Mouse (Mus musculus) left cerebral cortex, adult 9 months (tissue): ENCODE results near the gene Atxn7l2.

ENCODE experiments used
- DNase-seq, 2 experiments: peaks; one replicate each; pipeline ENCODE4 v3.0.0; 2022; ENCODE audit warnings: low spot score in 2 of 2

The Atxn7l2 gene

GRCm38 (mm10) chr3:108205601-108206000 is 5.1 kb downstream of the Atxn7l2 start:
- DNase-seq = no peak

GRCm38 (mm10) chr3:108204470-108204869 is 6.3 kb downstream of the Atxn7l2 start:
- DNase-seq = peak in 1 of 2 experiments; percentile 10

DNA sequence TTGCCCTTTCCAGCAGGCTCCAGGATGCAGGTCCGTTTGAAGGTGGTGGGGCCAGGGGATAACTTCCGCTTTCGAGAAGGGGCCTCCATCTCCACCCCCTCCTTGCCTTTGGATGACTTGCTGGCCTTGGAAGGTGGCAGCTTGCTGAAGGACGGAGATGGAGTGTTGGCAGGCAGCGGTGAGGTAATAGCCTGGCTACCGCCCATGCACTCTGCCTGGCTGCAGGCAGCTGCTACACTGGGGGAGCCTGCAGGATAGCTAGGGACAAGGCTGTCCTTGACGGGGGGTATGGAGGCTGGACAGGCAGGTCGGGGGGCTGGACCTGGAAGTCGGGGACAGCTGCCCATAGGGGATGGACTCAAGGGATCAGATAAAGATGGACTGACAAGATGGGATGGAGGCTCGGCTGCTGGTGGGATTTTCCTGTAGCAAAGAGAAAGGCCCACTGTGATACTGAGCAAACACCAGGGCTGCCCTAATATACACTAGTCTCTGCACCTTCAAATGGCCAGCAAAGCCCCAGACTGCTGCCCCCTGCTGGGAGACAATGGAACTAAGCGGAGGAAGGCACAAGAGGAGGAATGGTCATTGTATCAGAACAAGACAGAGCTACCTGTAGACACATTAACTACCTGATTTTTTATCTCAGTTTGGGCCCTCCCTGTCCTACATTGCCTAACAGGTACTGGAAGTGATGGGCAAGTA is 7.0 kb downstream of the Atxn7l2 start:
- peak in 1 of 2 experiments; percentile 90 for DNase-seq

DNA sequence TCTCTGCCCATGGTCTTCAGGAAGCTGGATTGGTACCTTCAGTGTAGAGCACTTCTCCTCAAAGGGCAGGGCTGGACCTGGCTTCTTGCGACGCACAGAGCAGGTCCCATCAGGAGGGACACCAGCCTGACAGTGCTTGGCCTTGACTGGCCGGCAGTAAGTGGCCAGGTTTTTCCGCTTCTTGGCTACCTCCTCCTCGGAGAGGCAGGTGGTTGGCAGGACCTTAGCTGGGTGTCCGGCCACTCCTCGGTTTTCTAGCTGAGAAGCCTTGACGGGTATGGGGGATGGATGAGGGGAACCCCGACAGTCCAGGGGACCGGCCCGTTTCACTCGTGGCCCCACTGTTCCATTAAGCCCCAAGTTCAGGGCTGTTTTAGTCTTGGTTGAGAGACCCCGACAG is 7.5 kb downstream of the Atxn7l2 start:
- DNase-seq = peak in 1 of 2 experiments; percentile 5

DNA sequence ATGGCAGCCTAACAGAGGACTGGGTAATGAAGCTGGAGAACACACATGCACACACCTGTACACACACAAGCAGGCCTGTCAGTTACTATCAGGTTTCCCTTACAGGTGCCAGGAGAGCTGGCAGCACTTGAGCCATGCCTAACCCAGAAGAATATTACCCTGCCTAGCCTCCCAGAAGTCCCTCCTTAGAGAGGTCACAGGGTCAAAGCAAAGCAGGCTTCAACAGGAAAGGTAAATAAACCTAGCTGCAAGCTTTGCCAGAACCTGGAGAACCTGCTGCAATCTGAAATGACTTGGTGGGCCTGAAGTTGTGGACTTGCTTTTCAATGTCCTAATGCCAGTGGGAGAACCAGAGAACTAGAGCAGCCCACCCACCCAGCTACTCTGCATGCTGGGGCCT is 8.2 kb downstream of the Atxn7l2 start:
- DNase-seq = no peak

- peak; percentile 80 to 91 for DNase-seq
These were observed 10.1 kb downstream of the Atxn7l2 start, which contains the start of gene Cyb561d1 for GRCm38 (mm10) chr3:108200329-108201323. Gene Cyb561d1 (minus strand): TSS chr3:108201212.

DNA sequence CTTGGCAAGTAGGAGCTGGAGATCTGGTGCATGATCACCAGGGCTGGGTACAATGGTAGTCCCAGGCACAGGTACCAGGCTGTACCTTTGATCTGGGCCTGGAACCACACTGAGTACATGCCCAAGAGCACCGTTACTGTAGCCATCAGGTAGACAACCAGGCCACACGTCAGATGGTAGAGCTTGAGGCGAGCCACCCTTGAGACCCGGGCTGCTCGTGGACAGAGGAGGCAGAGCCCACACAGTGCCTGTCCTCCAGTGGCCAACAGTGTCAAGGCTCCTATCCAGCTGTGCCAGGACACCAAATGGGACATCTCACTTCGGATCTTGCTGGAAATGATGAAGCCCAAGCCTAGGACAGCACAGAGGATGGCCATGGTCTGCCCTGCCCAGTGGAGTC is 11.5 kb downstream of the Atxn7l2 start:
- no peak for DNase-seq

DNA sequence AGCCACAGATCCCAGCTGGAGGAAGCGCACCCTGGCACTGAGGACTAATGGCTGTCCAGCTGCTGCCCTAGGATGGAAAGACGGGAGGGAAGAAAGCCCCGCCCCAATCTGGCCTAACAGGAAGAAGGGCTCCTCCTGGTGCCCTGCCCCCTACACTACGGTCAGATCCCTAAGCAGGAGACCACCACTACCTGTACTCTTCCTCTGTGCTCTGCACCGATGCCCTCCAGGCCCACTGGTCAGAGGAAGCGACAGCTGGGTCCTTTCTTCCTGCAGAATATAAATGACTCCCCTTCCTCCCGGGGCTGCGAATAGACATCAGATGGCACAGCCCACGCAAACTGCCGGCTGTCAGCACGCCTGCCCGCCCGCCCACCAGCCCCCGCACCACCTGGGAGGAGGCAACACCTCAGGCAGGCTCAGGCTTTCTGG is 13.7 kb downstream of the Atxn7l2 start:
- peak; percentile 70 to 82 for DNase-seq

DNA sequence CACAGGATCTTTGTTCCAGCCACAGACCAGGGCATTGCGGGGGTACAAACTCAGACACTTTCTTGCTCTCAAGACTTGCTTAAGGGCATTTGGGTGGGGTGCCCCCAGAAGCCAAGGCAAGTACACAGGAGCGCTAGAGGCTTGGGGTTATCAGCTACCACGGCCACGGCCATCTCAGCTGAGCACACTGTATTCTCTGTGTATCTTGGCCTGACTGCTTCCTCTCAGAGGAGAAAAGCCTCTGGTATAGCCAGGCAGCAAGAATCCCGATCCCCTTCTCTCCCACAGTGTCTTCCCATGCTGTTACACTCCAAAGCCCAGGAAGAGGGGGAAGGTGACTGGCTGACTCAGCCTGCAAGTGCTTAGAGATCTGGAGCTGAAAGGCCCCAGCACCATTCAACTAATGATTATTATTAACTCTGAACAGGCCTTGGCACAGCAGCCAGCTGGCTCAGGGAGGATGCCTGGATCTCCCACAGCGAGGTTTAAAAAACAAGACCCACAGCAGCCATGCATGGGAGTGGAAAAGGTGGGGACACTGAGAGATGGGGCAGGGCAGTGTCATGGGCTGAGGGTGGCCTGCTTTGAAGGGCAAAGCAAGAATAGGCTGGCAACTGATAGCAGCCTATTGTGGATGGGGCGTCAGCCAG is 14.7 kb downstream of the Atxn7l2 start:
- peak; percentile 62 to 77 for DNase-seq

- no peak for DNase-seq
These were observed 15.4 kb downstream of the Atxn7l2 start for GRCm38 (mm10) chr3:108195287-108195686.

- DNase-seq = peak in 1 of 2 experiments; percentile 26
These were observed 17.0 kb downstream of the Atxn7l2 start for GRCm38 (mm10) chr3:108193686-108194085.

DNA sequence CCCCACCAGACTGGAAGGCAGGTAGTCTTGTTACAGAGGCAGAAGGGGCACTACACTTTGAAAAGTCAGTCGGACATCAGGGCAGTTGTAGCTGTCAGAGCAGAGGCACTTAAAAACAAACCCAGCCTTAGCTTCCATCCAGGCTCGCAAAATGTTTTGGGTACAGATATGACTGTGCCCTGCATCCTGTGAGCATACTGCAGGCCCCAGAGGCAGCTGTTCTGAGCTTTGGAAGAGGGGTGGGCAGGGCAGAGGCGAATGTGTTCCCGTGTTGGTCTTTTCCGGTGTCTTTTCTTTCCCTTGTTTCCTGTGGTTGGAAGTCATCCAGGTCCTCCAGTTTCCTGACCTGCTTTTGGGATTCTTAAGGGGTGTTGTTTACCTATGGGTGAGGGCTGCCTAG is 20.8 kb downstream of the Atxn7l2 start:
- peak in 1 of 2 experiments; percentile 1 for DNase-seq

- peak in 1 of 2 experiments; percentile 10 for DNase-seq
These were observed 21.8 kb downstream of the Atxn7l2 start for GRCm38 (mm10) chr3:108188716-108189490.

GRCm38 (mm10) chr3:108187111-108187795 is 23.5 kb downstream of the Atxn7l2 start:
- DNase-seq = peak in 1 of 2 experiments; percentile 7

- DNase-seq = peak in 1 of 2 experiments; percentile 33
These were observed 24.4 kb downstream of the Atxn7l2 start, which contains the start of gene Amigo1 for GRCm38 (mm10) chr3:108186098-108187047. Gene Amigo1 (plus strand): TSS chr3:108186335.

- no peak for DNase-seq
These were observed 25.2 kb downstream of the Atxn7l2 start for GRCm38 (mm10) chr3:108185460-108186097.

DNA sequence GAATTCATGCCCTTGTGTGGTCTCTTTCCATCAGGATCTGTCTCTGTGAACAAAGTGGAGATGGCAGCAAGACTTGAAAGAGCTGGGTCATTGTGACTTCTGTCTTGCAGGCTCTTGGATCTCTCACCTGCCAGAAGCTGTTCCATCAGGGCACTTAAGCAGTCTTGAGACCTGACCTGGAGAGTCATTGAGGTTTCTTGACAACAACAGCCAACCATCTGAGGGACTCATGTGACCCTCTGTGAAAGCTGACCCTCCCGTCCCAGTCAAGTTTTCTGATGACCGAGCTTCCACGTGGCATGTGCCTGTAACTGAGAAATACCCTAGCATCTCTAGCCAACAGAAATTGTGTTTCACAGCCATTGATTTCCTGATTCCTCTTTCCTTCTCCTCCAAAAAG is 26.0 kb downstream of the Atxn7l2 start:
- no peak for DNase-seq

DNA sequence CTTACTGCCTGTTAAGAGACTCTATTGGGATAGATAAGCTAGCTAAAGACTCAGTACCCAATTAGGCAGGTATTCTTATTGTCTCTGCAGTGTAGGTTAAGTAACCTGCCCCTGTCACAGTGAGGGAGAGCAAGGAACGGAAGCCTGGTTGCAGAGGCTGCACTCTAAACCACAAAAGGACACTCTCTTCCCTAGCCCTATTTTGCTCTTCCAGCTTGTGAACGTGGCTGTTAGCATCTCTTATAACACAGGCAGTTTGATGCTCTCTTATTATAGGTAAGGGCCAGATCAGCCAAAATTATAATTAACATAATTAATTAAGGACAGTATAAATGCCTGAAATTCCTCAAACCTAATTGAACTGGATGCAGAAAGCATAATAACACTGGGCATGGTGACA is 30.2 kb downstream of the Atxn7l2 start:
- no peak for DNase-seq
